Mouse (Mus musculus): ENCODE data around the gene Tfeb. TPM values are rescaled to one million over a fixed set of nuclear protein-coding genes. Genes with fewer than 3 reads are reported as not detected.

Tfeb gene
- polyA plus RNA-seq, 1 experiment from 2014 or later: 25.7 TPM

GRCm38 (mm10) chr17:47784411-47784810, 47.6 kb downstream of the Tfeb start:
- no peak for ATAC-seq (replicated peaks; ENCODE audit: extremely low read depth, insufficient read depth, low FRiP score)
- no peak overlapping the region for H3K4me2 ChIP-seq (ENCODE audit: low read depth, low read length)
- no peak overlapping the region for H3K27ac ChIP-seq (ENCODE audit: low read length)
- WGBS: 68% methylated on average over 6 of the region's 6 CpGs
- peaks cover 5% of the 10 kb centered on the region; the same call in 1 of the 2 replicates for H3K36me3 ChIP-seq (ENCODE audit: control insufficient read depth, insufficient read depth)
- 0 out of 2 replicates have a peak, but pooled peaks cover 4% of the 10 kb centered on the region for H3K4me1 ChIP-seq (ENCODE audit: control insufficient read depth, insufficient read depth, low read length)
- no peaks in the 10 kb centered on the region for H3K9me3 ChIP-seq (replicated peaks; ENCODE audit: control insufficient read depth, low read length)
- H3K4me3 ChIP-seq (ENCODE audit: low read length): no peak overlapping the region
- H3K9ac ChIP-seq (ENCODE audit: low read length): no peak overlapping the region
- no peaks in the 10 kb centered on the region for H3K27me3 ChIP-seq (ENCODE audit: control insufficient read depth, insufficient read depth, low read length)

- Histone ChIP-seq H3K4me2 (ENCODE audit: low read depth, low read length) (no peak overlapping the region), H3K27ac (ENCODE audit: low read length) (no peak overlapping the region), H3K4me3 (ENCODE audit: low read length) (no peak overlapping the region), H3K9me3 (replicated peaks; ENCODE audit: control insufficient read depth, low read length) (no peaks in the 10 kb centered on the region), H3K9ac (ENCODE audit: low read length) (no peak overlapping the region), H3K4me1 (ENCODE audit: control insufficient read depth, insufficient read depth, low read length) (peaks cover 3% of the 10 kb centered on the region; the same call in 1 of the 2 replicates), H3K27me3 (ENCODE audit: control insufficient read depth, insufficient read depth, low read length) (no peaks in the 10 kb centered on the region), H3K36me3 (ENCODE audit: control insufficient read depth, insufficient read depth) (peaks cover 16% of the 10 kb centered on the region)
- no peak for ATAC-seq (replicated peaks; ENCODE audit: extremely low read depth, insufficient read depth, low FRiP score)
- 56% methylated on average over 8 of the region's 8 CpGs for WGBS
Observed at GRCm38 (mm10) chr17:47787632-47788031, 50.8 kb downstream of the Tfeb start.

GRCm38 (mm10) chr17:47788306-47788705, 51.5 kb downstream of the Tfeb start:
- Histone ChIP-seq H3K4me2 (ENCODE audit: low read depth, low read length) (no peak overlapping the region), H3K36me3 (ENCODE audit: control insufficient read depth, insufficient read depth) (peaks cover 16% of the 10 kb centered on the region), H3K27ac (ENCODE audit: low read length) (no peak overlapping the region), H3K27me3 (ENCODE audit: control insufficient read depth, insufficient read depth, low read length) (no peaks in the 10 kb centered on the region), H3K9ac (ENCODE audit: low read length) (no peak overlapping the region), H3K4me3 (ENCODE audit: low read length) (no peak overlapping the region), H3K4me1 (ENCODE audit: control insufficient read depth, insufficient read depth, low read length) (peaks cover 9% of the 10 kb centered on the region), H3K9me3 (replicated peaks; ENCODE audit: control insufficient read depth, low read length) (no peaks in the 10 kb centered on the region)
- ATAC-seq (replicated peaks; ENCODE audit: extremely low read depth, insufficient read depth, low FRiP score): no peak
- WGBS: 22% methylated on average over 4 of the region's 4 CpGs

GRCm38 (mm10) chr17:47788996-47789395, 52.2 kb downstream of the Tfeb start:
- Histone ChIP-seq H3K36me3 (ENCODE audit: control insufficient read depth, insufficient read depth) (peaks cover 16% of the 10 kb centered on the region), H3K9me3 (replicated peaks; ENCODE audit: control insufficient read depth, low read length) (no peaks in the 10 kb centered on the region), H3K4me3 (ENCODE audit: low read length) (no peak overlapping the region), H3K4me1 (ENCODE audit: control insufficient read depth, insufficient read depth, low read length) (peaks cover 14% of the 10 kb centered on the region), H3K27ac (ENCODE audit: low read length) (no peak overlapping the region), H3K9ac (ENCODE audit: low read length) (no peak overlapping the region), H3K4me2 (ENCODE audit: low read depth, low read length) (no peak overlapping the region), H3K27me3 (ENCODE audit: control insufficient read depth, insufficient read depth, low read length) (no peaks in the 10 kb centered on the region)
- no peak for ATAC-seq (replicated peaks; ENCODE audit: extremely low read depth, insufficient read depth, low FRiP score)
- WGBS: 78% methylated on average over 6 of the region's 6 CpGs

GRCm38 (mm10) chr17:47792098-47792863, 55.5 kb downstream of the Tfeb start:
- Histone ChIP-seq H3K4me1 (ENCODE audit: control insufficient read depth, insufficient read depth, low read length) (peaks cover 26% of the 10 kb centered on the region), H3K27me3 (ENCODE audit: control insufficient read depth, insufficient read depth, low read length) (no peaks in the 10 kb centered on the region), H3K4me2 (ENCODE audit: low read depth, low read length) (no peak overlapping the region), H3K27ac (ENCODE audit: low read length) (peak overlapping the region; percentile 60; the same call in 1 of the 2 replicates), H3K9me3 (replicated peaks; ENCODE audit: control insufficient read depth, low read length) (no peaks in the 10 kb centered on the region), H3K9ac (ENCODE audit: low read length) (peak overlapping the region; percentile 30; the same call in 1 of the 2 replicates), H3K36me3 (ENCODE audit: control insufficient read depth, insufficient read depth) (peaks cover 16% of the 10 kb centered on the region), H3K4me3 (ENCODE audit: low read length) (no peak overlapping the region)
- ATAC-seq (replicated peaks; ENCODE audit: extremely low read depth, insufficient read depth, low FRiP score): peak; percentile 17
- WGBS: 26% methylated on average over 15 of the region's 15 CpGs

GRCm38 (mm10) chr17:47793377-47793776, 56.5 kb downstream of the Tfeb start:
- H3K27ac ChIP-seq (ENCODE audit: low read length): peak overlapping the region; percentile 60
- no peak overlapping the region for H3K4me3 ChIP-seq (ENCODE audit: low read length)
- 0 out of 2 replicates have a peak overlapping the region, but pooled peaks have one; percentile 16 for H3K9ac ChIP-seq (ENCODE audit: low read length)
- peaks cover 26% of the 10 kb centered on the region for H3K4me1 ChIP-seq (ENCODE audit: control insufficient read depth, insufficient read depth, low read length)
- no peak overlapping the region for H3K4me2 ChIP-seq (ENCODE audit: low read depth, low read length)
- no peaks in the 10 kb centered on the region for H3K9me3 ChIP-seq (replicated peaks; ENCODE audit: control insufficient read depth, low read length)
- peaks cover 12% of the 10 kb centered on the region for H3K36me3 ChIP-seq (ENCODE audit: control insufficient read depth, insufficient read depth)
- ATAC-seq (replicated peaks; ENCODE audit: extremely low read depth, insufficient read depth, low FRiP score): peak; percentile 82
- H3K27me3 ChIP-seq (ENCODE audit: control insufficient read depth, insufficient read depth, low read length): no peaks in the 10 kb centered on the region
- WGBS: 9% methylated on average over 9 of the region's 9 CpGs

- H3K4me1 ChIP-seq (ENCODE audit: control insufficient read depth, insufficient read depth, low read length): peaks cover 26% of the 10 kb centered on the region
- H3K4me2 ChIP-seq (ENCODE audit: low read depth, low read length): no peak overlapping the region
- WGBS: 51% methylated on average over 3 of the region's 3 CpGs
- H3K9ac ChIP-seq (ENCODE audit: low read length): no peak overlapping the region
- H3K9me3 ChIP-seq (replicated peaks; ENCODE audit: control insufficient read depth, low read length): no peaks in the 10 kb centered on the region
- no peak overlapping the region for H3K27ac ChIP-seq (ENCODE audit: low read length)
- no peak overlapping the region for H3K4me3 ChIP-seq (ENCODE audit: low read length)
- ATAC-seq (replicated peaks; ENCODE audit: extremely low read depth, insufficient read depth, low FRiP score): no peak; the same call in 1 of the 2 replicates
- no peaks in the 10 kb centered on the region for H3K27me3 ChIP-seq (ENCODE audit: control insufficient read depth, insufficient read depth, low read length)
- H3K36me3 ChIP-seq (ENCODE audit: control insufficient read depth, insufficient read depth): peaks cover 5% of the 10 kb centered on the region; the same call in 1 of the 2 replicates
Observed at GRCm38 (mm10) chr17:47795446-47795845, 58.6 kb downstream of the Tfeb start.

- Histone ChIP-seq H3K9ac (ENCODE audit: low read length) (no peak overlapping the region; the same call in 1 of the 2 replicates), H3K4me2 (ENCODE audit: low read depth, low read length) (peak overlapping the region; percentile 17), H3K36me3 (ENCODE audit: control insufficient read depth, insufficient read depth) (peaks cover 5% of the 10 kb centered on the region; the same call in 1 of the 2 replicates), H3K4me1 (ENCODE audit: control insufficient read depth, insufficient read depth, low read length) (peaks cover 26% of the 10 kb centered on the region), H3K27me3 (ENCODE audit: control insufficient read depth, insufficient read depth, low read length) (no peaks in the 10 kb centered on the region), H3K27ac (ENCODE audit: low read length) (no peak overlapping the region), H3K9me3 (replicated peaks; ENCODE audit: control insufficient read depth, low read length) (no peaks in the 10 kb centered on the region), H3K4me3 (ENCODE audit: low read length) (no peak overlapping the region)
- WGBS: 42% methylated on average over 16 of the region's 16 CpGs
- no peak for ATAC-seq (replicated peaks; ENCODE audit: extremely low read depth, insufficient read depth, low FRiP score)
Observed at GRCm38 (mm10) chr17:47796156-47796816, 59.5 kb downstream of the Tfeb start.

- Histone ChIP-seq H3K4me1 (ENCODE audit: control insufficient read depth, insufficient read depth, low read length) (peaks cover 26% of the 10 kb centered on the region), H3K36me3 (ENCODE audit: control insufficient read depth, insufficient read depth) (0 out of 2 replicates have a peak, but pooled peaks cover under 1% of the 10 kb centered on the region), H3K4me3 (ENCODE audit: low read length) (no peak overlapping the region), H3K4me2 (ENCODE audit: low read depth, low read length) (no peak overlapping the region), H3K9ac (ENCODE audit: low read length) (no peak overlapping the region), H3K27me3 (ENCODE audit: control insufficient read depth, insufficient read depth, low read length) (no peaks in the 10 kb centered on the region), H3K27ac (ENCODE audit: low read length) (no peak overlapping the region), H3K9me3 (replicated peaks; ENCODE audit: control insufficient read depth, low read length) (no peaks in the 10 kb centered on the region)
- ATAC-seq (replicated peaks; ENCODE audit: extremely low read depth, insufficient read depth, low FRiP score): no peak
- 58% methylated on average over 4 of the region's 4 CpGs for WGBS
Observed at GRCm38 (mm10) chr17:47796968-47797367, 60.1 kb downstream of the Tfeb start.
